Mouse (Mus musculus) G1E (cell line): ENCODE measurements at regions not wholly inside any gene's neighbourhood (a gene's known extent, or its start where the extent isn't known, plus 50 kb on each side); places are given as distances from the start of the nearest gene placed in this dataset.

Experiments used
- ATAC-seq: 2 replicates; pipeline ENCODE4 v1.8.0; 2016; ENCODE audit warnings: mild to moderate bottlenecking; ENCODE audit not compliant: insufficient number of reproducible peaks, poor library complexity, low FRiP score, severe bottlenecking; ENCODE audit errors: extremely low read depth
- DNase-seq: peaks from one replicate; pipeline ENCODE4 v3.0.0; 2012; ENCODE audit warnings: low spot score
- H3K27me3 ChIP-seq: 2 replicates; pipeline ENCODE4 v1.6.1; 2012; ENCODE audit warnings: mild to moderate bottlenecking, low read length, inconsistent platforms; ENCODE audit not compliant: insufficient read depth
- H3K36me3 ChIP-seq: replicated peaks from 2 replicates; pipeline ENCODE3; 2012; ENCODE audit warnings: mild to moderate bottlenecking, inconsistent platforms
- H3K4me1 ChIP-seq: 2 replicates; pipeline ENCODE4 v1.6.1; 2012; ENCODE audit warnings: low read depth, low read length, inconsistent platforms, mixed read lengths; ENCODE audit not compliant: insufficient read depth
- H3K4me3 ChIP-seq: 2 replicates; pipeline ENCODE4 v1.5.1; 2012; ENCODE audit warnings: low read depth, mild to moderate bottlenecking, inconsistent platforms, low read length, moderate library complexity, mixed read lengths
- H3K9me3 ChIP-seq: replicated peaks from 2 replicates; pipeline ENCODE4 v1.6.1; 2012; ENCODE audit warnings: inconsistent platforms
- CTCF ChIP-seq: IDR thresholded peaks from 2 replicates; pipeline ENCODE4 v1.5.1; 2012; ENCODE audit warnings: low read depth, low read length, inconsistent platforms, mixed read lengths
- GATA1 ChIP-seq: IDR thresholded peaks from 2 replicates; pipeline ENCODE4 v1.6.1; 2012; ENCODE audit warnings: borderline replicate concordance, low read length, inconsistent platforms, mixed read lengths
- GATA2 ChIP-seq: IDR thresholded peaks from 2 replicates; pipeline ENCODE4 v1.6.1; 2012; ENCODE audit warnings: low read depth, low read length, inconsistent platforms, borderline replicate concordance
- POLR2AphosphoS5 ChIP-seq: IDR thresholded peaks from 2 replicates; pipeline ENCODE4 v1.6.1; 2012; ENCODE audit warnings: low read depth, low read length, inconsistent platforms; ENCODE audit not compliant: insufficient replicate concordance
- TAL1 ChIP-seq: conservative IDR thresholded peaks from 2 replicates; pipeline ENCODE4 v1.6.1; 2012; ENCODE audit warnings: low read depth, low read length, inconsistent platforms, mixed read lengths

GRCm38 (mm10) chr10:42096924-42097323, 78.7 kb upstream of the Armc2 start:
- H3K4me1 ChIP-seq: no peaks in the 10 kb centered on the region
- H3K9me3 ChIP-seq: no peaks in the 10 kb centered on the region
- H3K36me3 ChIP-seq: no peaks in the 10 kb centered on the region
- H3K27me3 ChIP-seq: peaks cover 35% of the 10 kb centered on the region
- TF ChIP-seq GATA2 (no peak), CTCF (no peak), POLR2AphosphoS5 (no peak), TAL1 (no peak), GATA1 (no peak)
- ATAC-seq: no peak
- no peak for DNase-seq
- no peak overlapping the region for H3K4me3 ChIP-seq

GRCm38 (mm10) chr10:42095986-42096385, 77.7 kb upstream of the Armc2 start:
- Histone ChIP-seq H3K4me1 (no peaks in the 10 kb centered on the region), H3K36me3 (no peaks in the 10 kb centered on the region), H3K9me3 (no peaks in the 10 kb centered on the region), H3K4me3 (no peak overlapping the region), H3K27me3 (peaks cover 30% of the 10 kb centered on the region)
- DNase-seq (no peak), ATAC-seq (no peak)
- TF ChIP-seq GATA2: no peak
- TF ChIP-seq TAL1: no peak
- no peak for TF ChIP-seq GATA1
- no peak for TF ChIP-seq CTCF
- no peak for TF ChIP-seq POLR2AphosphoS5

GRCm38 (mm10) chr10:42094274-42095000, 76.2 kb upstream of the Armc2 start:
- Histone ChIP-seq H3K4me1 (0 out of 2 replicates have a peak, but pooled peaks cover under 1% of the 10 kb centered on the region), H3K27me3 (peaks cover 32% of the 10 kb centered on the region), H3K36me3 (no peaks in the 10 kb centered on the region), H3K4me3 (no peak overlapping the region), H3K9me3 (no peaks in the 10 kb centered on the region)
- DNase-seq: no peak
- ATAC-seq: no peak
- TF ChIP-seq TAL1 (no peak), CTCF (no peak), GATA1 (no peak), POLR2AphosphoS5 (no peak), GATA2 (no peak)

- H3K36me3 ChIP-seq: no peaks in the 10 kb centered on the region
- ATAC-seq: no peak
- H3K9me3 ChIP-seq: no peaks in the 10 kb centered on the region
- H3K4me3 ChIP-seq: no peak overlapping the region
- no peak for TF ChIP-seq GATA1
- TF ChIP-seq CTCF: no peak
- no peak for TF ChIP-seq TAL1
- no peak for TF ChIP-seq GATA2
- no peak for TF ChIP-seq POLR2AphosphoS5
- peaks cover 32% of the 10 kb centered on the region for H3K27me3 ChIP-seq
- H3K4me1 ChIP-seq: 0 out of 2 replicates have a peak, but pooled peaks cover 5% of the 10 kb centered on the region
- no peak for DNase-seq
Observed at GRCm38 (mm10) chr10:42093176-42093759, 75.0 kb upstream of the Armc2 start.

GRCm38 (mm10) chr10:42092500-42092899, 74.3 kb upstream of the Armc2 start:
- Histone ChIP-seq H3K4me3 (no peak overlapping the region), H3K27me3 (peaks cover 32% of the 10 kb centered on the region), H3K36me3 (no peaks in the 10 kb centered on the region), H3K4me1 (0 out of 2 replicates have a peak, but pooled peaks cover 5% of the 10 kb centered on the region), H3K9me3 (no peaks in the 10 kb centered on the region)
- no peak for ATAC-seq
- DNase-seq: no peak
- TF ChIP-seq POLR2AphosphoS5 (no peak), TAL1 (no peak), GATA1 (no peak), CTCF (no peak), GATA2 (no peak)

- no peak for TF ChIP-seq GATA2
- TF ChIP-seq TAL1: no peak
- no peak for TF ChIP-seq CTCF
- no peak for TF ChIP-seq POLR2AphosphoS5
- no peak for TF ChIP-seq GATA1
- Histone ChIP-seq H3K27me3 (peaks cover 27% of the 10 kb centered on the region), H3K9me3 (no peaks in the 10 kb centered on the region), H3K4me3 (no peak overlapping the region), H3K4me1 (peaks cover 10% of the 10 kb centered on the region; the same call in 1 of the 2 replicates), H3K36me3 (no peaks in the 10 kb centered on the region)
- no peak for DNase-seq
- ATAC-seq: no peak
Observed at GRCm38 (mm10) chr10:42091546-42092168, 73.4 kb upstream of the Armc2 start.
